Mouse (Mus musculus) Muller cell, postnatal 12 days (primary cell): ENCODE data around the gene Tll1.

Experiments
- DNase-seq: peaks from one replicate; pipeline ENCODE4 v3.0.0-alpha.2; 2015; ENCODE audit errors: inconsistent ontology term

Tll1 gene

DNA sequence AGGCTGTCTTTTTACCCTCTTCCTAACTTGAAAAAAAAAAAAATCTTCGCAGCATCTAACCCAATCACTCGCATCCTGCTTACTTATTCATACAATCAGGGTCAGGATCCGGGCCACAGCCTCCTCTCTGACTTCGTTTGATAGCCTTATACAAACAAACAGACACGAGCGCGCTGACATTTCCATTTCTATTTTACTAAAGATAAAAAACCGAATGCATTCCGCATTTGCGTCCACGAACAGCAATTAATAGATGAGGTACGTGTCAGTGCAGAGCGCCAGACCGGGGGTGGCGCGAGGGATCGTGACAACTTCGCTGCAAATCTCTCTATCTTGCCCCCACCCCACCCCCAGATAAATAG is at the start of gene Tll1:
Tll1 (minus strand) TSS at position 248 of the 362 bp plus-strand sequence.
- no peak for DNase-seq

DNA sequence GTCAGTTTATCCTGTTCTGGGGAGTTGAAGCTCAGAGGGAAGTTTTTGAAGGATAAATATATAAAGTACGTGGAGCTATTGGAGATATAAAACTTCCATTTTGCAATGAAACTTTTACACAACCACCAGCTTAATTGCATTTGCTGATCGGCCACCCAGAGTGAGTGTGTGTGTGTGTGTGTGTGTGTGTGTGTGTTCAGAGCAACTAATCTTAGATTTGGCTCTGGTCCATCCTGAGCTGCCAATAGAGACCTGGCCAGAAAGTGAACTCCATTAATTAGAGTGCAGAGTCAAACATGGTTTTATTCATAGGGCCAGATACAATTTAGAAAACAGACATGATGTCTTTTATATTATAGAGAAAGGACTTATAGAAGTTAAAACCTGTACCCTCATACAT is 32.6 kb upstream of the Tll1 start:
- DNase-seq: no peak

GRCm38 (mm10) chr8:64221600-64221999 is 15.5 kb upstream of the Tll1 start:
- no peak for DNase-seq

DNA sequence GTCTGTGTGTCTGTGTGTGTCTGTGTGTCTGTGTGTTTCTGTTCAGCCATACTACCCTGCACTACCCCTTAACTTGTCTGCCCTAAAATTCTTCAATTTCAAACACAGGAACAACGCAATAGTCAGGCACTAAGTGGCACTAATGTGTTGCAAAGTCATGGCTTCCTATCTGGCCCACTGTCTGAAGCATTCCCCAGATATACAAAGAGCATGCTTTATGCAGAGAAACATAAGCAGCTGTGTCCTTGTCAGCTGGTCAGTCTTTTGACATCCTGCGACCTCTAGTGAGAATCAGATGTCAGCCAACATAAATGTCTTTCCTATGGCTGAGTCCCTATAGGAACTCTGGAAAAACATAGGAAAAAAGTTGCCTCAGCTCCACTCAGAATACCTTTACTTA is 11.6 kb upstream of the Tll1 start:
- DNase-seq: no peak

GRCm38 (mm10) chr8:64216252-64216651 is 10.2 kb upstream of the Tll1 start:
- DNase-seq: no peak

GRCm38 (mm10) chr8:64215374-64215773 is 9.3 kb upstream of the Tll1 start:
- no peak for DNase-seq

DNA sequence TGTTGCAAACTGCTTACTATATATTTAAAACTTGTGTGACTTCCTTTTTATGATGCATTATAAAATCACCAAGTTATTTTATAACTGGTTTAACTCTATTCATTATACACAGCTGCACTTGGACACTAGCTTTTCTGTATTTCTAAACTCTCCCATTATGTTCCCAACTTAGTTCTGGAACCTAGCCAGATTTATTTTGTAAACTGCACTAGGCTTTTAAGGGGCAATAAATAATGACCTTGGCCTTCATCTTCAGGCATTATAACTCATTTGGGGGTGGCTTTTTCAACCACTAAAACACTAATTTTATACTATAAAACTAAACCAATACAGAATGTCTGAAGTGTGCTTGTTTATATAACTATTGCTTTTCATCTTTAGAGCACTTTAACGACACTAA is 8.8 kb upstream of the Tll1 start:
- DNase-seq: no peak

GRCm38 (mm10) chr8:64206411-64206861 is 365 bp upstream of the Tll1 start:
- peak; percentile 78 for DNase-seq

- DNase-seq: peak; percentile 65
These were observed 599 bp downstream of the Tll1 start for GRCm38 (mm10) chr8:64205321-64206023.

GRCm38 (mm10) chr8:64204801-64205311 is 1.2 kb downstream of the Tll1 start:
- peak; percentile 63 for DNase-seq

- peak; percentile 89 for DNase-seq
These were observed 1.9 kb downstream of the Tll1 start for GRCm38 (mm10) chr8:64204167-64204566.

DNA sequence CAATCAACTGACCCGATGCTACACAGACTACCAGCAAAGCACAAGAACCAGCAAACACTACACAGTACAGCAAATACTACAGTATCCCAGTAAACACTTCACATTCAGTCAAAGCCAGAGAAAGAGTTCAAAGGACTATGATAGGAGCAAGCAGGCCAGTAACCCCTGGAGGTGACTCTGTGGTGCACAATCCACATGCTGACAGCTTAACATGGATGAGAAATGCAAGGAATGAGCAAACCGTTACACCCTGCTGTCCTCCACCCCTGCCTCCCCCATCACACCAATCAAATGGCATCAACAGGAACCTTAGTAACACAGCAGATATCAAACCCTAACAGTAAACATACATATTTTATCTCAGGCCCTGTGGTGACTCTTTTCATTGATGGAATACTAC is 7.7 kb downstream of the Tll1 start:
- peak; percentile 50 for DNase-seq

GRCm38 (mm10) chr8:64193421-64193820 is 12.7 kb downstream of the Tll1 start:
- peak; percentile 77 for DNase-seq

DNA sequence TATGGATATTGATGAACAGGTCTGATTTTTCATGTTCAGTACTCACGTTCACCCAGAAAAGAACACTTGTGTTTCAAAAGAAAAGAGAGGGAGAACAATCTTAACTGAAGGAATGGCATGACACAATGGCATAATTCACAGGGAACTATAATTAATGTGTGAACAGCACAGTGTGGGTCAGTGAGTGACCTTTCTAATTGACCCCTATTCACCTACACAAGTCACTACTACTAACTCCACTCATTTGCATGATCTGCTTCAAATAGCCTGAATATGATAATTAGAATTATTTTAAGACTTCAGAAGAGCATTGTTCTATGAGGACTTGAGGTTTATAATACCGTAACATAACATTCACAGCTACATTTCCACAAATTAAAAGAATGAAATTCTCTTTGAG is 18.2 kb downstream of the Tll1 start:
- DNase-seq: no peak

- DNase-seq: no peak
These were observed 29.1 kb downstream of the Tll1 start for GRCm38 (mm10) chr8:64176931-64177330.

GRCm38 (mm10) chr8:64174916-64175315 is 31.2 kb downstream of the Tll1 start:
- DNase-seq: peak; percentile 24

- DNase-seq: no peak
These were observed 32.3 kb downstream of the Tll1 start for GRCm38 (mm10) chr8:64173759-64174158.

- no peak for DNase-seq
These were observed 52.9 kb downstream of the Tll1 start for GRCm38 (mm10) chr8:64152899-64153891.

- no peak for DNase-seq
These were observed 53.8 kb downstream of the Tll1 start for GRCm38 (mm10) chr8:64152216-64152804.

- DNase-seq: no peak
These were observed 69.5 kb downstream of the Tll1 start for GRCm38 (mm10) chr8:64136593-64136992.

DNA sequence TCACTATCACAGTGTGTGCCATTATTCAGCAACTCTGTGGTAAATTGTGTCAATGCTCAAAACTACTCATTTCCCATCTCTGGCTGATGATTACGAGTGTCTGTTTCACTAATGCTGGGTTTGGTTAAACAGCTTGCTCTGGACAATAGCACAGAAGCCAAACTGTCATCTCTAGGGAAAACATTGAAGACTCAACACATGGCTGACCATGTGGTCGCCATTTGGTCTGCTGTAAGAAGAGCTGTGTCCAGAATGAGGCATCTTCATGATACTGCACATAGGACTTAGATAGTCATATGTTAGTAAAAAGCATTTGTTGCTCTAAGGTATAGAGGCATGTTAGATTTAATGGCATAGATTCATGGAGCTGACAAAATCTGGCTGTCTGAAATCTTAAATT is 98.9 kb downstream of the Tll1 start:
- no peak for DNase-seq

DNA sequence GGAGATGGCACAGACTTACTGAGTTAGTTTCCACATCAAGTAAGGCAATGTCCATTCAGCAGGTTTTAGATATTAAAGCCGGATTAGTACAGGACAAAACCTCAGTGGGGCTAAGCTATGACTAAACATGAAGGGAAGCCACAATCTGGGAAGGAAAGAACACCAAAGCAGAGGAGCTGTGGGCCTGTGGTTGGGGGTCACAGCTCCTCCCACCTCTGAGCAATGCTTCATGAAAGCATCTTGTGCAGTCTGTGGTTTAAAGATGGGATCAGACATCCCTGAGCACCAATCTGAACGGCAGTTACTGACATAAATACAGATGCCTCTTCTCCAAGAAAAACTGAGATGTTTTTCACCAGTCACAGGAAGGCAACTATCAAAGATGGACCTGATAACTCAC is 132.7 kb downstream of the Tll1 start:
- DNase-seq: peak; percentile 63
